Mouse (Mus musculus) gastrocnemius, adult 18-20 months (tissue): ENCODE measurements around the gene Fnip2. TPM values are rescaled to one million over a fixed set of nuclear protein-coding genes. Genes with fewer than 3 reads are reported as not detected.
A peak's percentile ranks its signal among the peaks of the same experiment; 100 is the strongest.

Experiments
- DNase-seq: peaks from one replicate; pipeline ENCODE4 v3.0.0; 2021; ENCODE audit warnings: low spot score
- total RNA-seq, 2 experiments: library from RNA; stranded (reverse); gene quantifications; 2 replicates each; pipeline ENCODE4 v1.2.3; 2021

Gene Fnip2
- total RNA-seq, 2 experiments from 2014 or later, result 3.4 to 4.6 TPM

DNA sequence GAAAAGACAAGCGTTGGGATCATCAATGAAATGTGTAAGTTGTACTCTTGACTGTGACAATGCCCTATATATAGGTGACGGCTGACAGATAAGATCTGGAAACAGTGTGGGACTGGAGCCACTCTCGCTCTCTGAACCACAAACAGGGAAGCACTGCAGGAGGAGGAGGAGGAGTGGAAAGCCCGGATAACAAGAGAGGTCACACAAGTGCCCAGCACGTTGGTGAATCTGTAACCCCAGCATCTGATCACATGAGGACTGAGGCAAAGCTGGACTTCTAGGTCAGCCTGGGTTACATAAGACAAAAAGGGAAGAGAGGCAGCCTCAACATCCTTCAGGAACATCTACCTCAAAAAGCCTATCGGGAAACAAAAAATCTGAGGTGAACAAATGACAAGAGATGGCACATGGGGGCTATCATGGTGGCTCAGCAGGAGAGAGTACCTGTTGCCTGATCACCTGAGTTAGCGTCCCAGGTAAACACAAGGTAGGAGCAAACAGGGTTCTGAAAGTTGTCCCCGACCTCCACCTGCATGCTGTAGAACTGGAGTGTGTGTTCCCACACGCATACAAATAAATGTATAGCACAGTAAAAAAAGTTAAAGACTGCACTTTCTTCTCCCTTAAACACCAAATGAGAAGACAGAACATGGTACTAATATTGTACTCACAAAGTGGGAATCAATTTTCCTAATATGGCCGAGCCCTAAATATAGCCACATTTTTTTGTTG, 2.6 kb downstream of the Fnip2 start:
- DNase-seq, result no peak

DNA sequence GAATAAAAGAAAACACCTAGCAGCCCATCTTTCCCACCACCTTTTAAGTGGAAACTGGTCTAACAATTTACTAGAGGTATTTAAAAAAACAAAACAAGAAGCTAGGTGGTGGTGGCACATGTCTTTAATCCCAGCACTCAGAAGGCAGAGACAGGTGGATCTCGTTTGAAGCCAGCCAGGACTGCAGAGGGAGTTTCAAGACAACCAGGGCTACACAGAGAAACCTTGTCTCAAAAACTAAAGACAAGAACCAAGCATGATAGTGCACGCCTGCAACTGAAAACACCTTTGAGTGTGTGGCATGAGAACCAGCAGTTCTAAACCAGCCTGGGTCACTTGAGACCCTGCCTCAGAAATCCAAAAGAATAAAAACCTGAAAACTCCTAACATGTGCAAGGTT, 4.1 kb downstream of the Fnip2 start:
- DNase-seq, result no peak

- DNase-seq, result no peak
These were observed 5.5 kb downstream of the Fnip2 start for GRCm38 (mm10) chr3:79561784-79562715.

- DNase-seq, result no peak
These were observed 7.0 kb downstream of the Fnip2 start for GRCm38 (mm10) chr3:79560555-79560954.

DNA sequence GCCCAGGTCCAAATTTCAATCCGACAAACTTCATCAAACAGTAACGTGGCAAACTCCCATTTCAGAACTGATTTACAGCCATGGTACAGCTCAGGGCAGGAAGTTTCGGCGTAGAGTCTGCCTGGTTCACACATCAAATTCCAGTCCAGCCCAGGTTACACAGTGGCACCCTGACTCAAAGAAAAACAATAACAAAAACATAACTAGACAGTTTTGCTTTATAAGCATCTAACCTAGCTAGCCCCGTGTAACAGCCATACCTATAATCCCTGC, 7.9 kb downstream of the Fnip2 start:
- no peak for DNase-seq

DNA sequence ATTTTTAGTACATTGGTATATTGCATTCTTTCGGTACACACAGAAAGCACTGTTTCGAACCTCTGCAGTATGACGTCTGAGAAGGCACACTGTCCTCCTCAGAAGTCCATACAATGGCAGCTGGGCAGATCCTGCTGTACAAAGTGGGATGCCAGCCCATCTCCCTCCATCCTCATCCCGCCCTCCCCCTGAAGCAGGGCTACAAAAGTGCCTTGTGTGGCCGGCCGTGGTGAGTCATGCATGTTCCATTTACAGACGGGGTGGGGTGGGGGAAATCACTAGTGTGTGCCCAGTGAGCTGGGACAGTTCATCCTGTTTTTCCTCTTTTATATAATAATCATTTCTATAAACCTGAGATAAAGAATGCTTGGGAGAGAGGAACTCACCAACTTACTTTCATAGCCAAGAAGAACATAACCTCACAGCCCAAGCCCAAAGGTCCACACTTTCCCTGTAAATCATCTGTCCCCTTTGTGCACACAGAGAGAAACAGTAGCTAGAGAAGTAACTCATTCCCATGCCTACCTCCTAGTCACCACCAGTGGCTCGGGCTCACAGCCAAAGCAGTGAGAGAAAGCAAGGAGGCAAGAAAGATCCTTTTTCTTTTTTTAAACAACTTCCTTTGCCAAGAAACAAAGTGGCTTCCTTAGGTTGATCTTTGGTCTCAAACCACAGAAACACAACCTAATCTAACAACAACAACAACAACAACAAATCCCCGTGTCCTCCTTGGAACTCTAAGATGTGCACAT, 8.4 kb downstream of the Fnip2 start:
- peak; percentile 24 for DNase-seq

DNA sequence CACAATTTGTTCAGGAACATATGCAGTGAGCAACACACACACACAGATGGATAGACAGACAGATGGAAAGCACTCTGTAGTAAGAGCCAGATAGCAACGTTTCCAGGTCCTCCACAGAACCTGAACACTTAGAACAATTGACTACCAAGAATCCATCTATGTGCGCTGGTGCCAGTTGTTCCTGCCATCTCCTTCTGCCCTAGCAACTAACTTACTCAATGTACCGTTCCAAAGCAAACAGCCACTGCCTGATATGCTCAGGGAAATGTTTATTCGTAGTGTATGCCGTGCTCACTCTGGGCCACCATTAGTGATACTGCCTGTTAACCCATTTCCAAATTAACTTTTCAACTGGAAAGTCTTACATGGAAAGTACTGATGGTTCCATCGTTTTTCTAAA, 12.5 kb downstream of the Fnip2 start:
- no peak for DNase-seq

DNA sequence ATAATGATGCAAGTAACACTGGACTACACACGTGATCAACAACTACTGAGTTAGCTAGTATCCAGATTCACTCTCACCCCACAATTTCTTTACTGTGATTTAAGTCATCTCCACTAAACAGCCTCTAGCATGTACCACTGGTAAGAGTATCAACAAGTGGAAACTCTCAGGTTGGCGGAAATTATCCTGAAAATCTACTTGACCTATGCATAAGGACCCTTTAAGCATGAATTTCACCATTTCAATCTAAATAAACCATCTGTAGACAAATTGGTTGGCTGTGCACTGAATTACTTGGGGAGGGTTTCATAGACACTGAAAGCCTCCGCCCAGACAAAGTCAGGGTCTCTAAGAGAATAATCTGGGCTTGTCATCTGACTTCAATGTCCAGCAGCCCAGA, 13.8 kb downstream of the Fnip2 start:
- no peak for DNase-seq

- DNase-seq, result no peak
These were observed 15.6 kb downstream of the Fnip2 start for GRCm38 (mm10) chr3:79551826-79552552.

DNA sequence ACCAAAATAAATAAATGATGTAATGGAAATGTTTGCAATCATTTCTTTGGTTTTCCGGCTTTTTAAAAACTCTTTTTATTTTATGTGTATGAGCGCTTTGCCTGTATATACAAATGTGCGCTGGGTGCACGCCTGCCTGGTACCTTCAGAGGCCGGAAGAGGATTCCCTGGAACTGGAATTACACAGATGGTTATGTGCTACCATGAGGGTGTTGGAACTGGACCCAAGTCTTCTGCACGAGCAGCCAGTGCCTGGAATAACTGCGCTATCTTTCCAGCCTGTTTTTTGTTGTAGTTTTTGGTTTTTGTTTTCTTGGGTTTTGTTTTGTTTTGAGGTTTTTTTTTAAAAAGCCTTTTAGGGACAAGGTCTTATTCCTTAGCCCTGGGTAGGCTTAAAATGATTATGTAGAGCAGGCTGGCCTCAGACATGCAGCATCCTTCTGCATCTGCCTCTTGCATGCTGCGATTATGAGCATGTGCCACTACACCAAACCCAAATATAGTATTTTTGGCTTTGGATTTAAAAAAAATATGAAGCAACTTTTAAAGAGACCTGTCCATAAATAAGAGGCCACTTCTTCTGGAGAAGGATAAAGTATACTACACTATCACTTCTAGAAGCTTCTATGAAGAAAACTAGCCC, 17.7 kb downstream of the Fnip2 start:
- DNase-seq, result no peak

DNA sequence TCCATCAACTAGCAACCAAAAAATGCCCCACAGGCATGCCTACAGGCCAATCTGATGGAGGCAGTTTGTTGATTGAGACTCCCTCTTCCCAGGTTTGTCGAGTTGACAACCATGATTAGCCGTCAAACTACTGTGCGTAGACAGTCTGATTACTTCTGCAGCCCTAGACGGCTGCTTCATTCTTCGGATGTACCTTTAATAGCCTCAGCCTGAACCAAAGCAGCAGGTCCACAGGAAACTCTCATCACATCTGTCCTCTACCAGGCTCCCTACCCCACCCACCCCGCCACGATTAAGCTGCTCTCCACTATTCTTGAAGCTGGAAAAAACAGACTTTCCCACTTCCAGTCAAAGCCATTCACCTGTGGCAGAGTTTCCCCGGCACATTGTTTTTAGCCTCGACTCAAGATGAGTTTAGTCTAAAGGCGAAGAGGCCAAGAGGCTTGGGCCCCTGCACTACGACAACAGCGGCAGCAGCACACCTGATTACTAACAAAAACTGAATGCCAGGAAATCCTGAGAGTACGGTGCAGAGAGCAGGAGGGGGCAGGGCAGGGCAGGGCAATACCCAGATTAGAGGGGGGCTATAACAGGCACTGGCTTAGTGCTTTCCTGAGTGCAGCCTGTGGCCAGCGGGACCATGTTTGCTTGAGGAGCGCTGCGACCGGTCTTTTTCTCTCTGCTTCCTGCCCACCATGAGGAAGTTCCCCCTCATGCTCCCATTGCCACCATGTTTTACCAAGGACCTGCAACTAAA, 18.7 kb downstream of the Fnip2 start:
- DNase-seq, result no peak

GRCm38 (mm10) chr3:79542585-79542984, 25.0 kb downstream of the Fnip2 start:
- DNase-seq, result no peak

GRCm38 (mm10) chr3:79539656-79540055, 27.9 kb downstream of the Fnip2 start:
- DNase-seq, result no peak

DNA sequence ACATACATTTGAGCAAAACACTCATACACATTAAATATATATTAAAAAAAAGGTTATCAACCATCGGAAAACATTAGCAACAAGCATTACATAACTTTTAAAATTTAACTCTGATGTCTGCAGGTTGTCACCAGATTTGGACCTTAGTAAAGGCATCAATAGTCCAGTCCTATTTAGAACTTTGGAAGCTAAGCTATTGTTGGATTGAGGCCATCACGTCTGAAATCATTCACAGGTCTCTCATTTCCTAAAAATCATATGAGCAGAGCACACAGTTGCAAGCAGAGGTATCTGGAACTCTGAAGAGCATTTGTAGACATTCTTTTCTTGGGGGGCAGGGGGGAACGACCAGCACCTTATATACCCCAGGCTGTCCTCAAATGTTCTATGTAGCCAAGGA, 28.5 kb downstream of the Fnip2 start:
- DNase-seq, result no peak

- DNase-seq, result no peak
These were observed 29.3 kb downstream of the Fnip2 start for GRCm38 (mm10) chr3:79538342-79538741.

- no peak for DNase-seq
These were observed 29.9 kb downstream of the Fnip2 start for GRCm38 (mm10) chr3:79537626-79538203.

DNA sequence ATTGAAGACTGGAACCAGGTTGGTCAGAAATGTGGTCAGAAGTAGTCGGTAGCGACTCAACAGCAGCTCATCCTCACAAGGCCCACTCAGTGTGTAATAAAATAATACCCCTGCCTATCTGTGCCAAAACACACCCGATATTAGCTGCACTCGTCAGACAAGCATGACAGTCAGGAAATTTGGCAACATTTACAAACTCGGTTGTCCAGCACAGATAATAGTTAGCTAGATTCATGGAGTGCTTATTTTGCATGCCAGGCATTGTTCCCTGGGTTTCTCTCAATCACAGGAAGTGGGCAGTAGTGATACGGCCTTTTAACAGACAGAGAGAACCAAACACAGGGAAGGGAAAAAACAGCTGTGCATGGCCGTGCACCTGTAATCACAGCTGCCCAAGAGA, 30.6 kb downstream of the Fnip2 start:
- no peak for DNase-seq

DNA sequence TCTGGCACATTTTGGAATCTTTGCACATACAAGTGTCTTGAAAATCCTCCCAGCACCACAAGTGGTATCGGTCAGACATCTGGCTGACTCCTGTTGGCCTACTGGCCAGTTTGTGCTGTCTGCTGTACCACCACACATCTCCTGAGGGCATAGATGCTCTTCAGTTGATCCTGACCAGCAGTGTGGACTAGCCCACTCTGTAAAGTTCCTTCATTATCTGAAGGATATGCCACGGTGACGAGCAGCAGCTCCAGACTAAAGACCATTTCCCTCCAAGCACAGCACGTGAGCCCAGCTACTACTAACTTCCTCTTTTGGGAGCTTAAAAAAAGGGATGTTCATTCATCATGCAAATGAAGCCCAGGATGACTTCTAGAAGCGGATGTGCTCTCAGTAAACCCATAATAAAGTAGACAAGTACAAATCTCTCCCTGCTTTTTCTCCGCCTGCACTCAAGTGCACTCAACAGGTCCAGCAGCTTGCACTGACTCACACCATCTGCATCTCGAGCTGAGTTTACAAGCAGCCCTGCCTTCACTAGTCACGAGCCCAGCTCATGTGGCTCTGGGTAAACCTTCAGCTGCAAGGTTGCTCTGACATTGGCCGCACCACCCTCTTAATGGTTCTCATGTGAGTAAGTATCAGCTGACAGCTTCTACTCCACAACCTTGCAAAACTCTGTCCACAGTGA, 35.9 kb downstream of the Fnip2 start:
- DNase-seq, result no peak

DNA sequence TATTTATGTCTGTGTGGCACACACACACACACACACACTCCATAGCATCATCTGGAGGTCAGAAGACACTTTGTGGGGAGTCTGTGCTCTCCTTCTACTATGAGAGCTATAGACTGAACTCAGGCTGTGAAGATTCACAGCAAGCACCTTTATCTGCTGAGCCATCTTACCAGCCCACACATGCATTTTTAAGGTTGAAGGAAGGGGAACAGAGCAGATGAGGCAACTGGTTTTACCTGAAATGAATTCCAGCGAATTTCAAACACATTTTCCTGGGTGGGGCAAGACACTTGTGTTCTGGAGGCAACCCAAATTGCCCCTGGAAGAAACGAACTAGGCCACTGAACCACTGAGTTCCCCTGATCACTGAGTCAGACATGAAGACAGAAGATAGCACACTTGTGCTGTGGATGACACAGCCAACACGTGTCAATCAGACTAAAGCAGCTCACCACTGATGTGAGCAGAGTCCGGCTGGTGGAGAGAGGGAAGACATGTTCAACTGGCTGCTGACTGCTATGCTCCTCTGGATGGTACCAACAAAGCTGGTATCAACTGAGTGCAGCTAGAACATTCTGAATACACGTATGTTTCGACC, 38.0 kb downstream of the Fnip2 start:
- no peak for DNase-seq
